In the genomic region with DNA sequence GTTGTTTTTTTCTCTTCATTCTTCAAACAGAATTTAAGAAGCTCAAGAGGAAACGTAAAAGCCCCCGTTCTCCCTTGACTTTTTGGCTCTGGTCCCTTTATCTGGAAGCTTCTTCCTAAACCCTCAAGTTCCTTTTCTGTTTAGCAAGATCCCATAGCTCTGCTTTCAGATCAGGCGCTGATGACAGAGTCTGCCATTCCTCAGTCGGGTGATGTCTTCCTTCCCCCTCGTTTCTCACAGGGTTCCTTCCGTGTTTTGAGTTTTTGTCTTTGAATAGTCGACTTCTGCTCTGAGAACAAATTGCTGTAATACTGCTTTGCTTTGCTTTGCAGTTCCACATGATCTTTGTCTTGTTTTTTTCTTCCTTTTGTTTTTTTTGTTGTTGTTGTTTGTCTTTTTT, we compare ENCODE assay signal across 13 mouse cellular contexts. TPM values are rescaled to one million over a fixed set of nuclear protein-coding genes. Genes with fewer than 3 reads are reported as not detected.
DNase-seq lines count a peak whose midpoint lies in the region; ATAC-seq lines count a peak whose summit lies in the region.
"Had no signal": no experiment of that assay in that cellular context is flagged by ENCODE, and none has a peak within 500 bp of the region (broad histone marks: within the 10 kb centered on the region; RNA-seq: fewer than 3 reads in every experiment).

No protein-coding gene starts in this region.

- peak overlapping the region; percentile 46; the same call in 1 of the 2 replicates for H3K27ac ChIP-seq in heart, embryonic 15.5 days
- peak overlapping the region; percentile 37; the same call in 1 of the 2 replicates for H3K27ac ChIP-seq in liver, embryonic 16.5 days (ENCODE audit: low read length)
- H3K27ac ChIP-seq in liver, embryonic 11.5 days (ENCODE audit: low read depth, low read length), result no peak overlapping the region
- H3K27ac ChIP-seq in brown adipose tissue, adult 24 weeks (replicated peaks; ENCODE audit: low read depth, low read length), result peak overlapping the region; percentile 87
- H3K27ac ChIP-seq: embryonic facial prominence, embryonic 12.5 days; forebrain, embryonic 12.5 days; lung, embryonic 15.5 days had no signal

- no peaks in the 10 kb centered on the region for H3K4me1 ChIP-seq in heart, embryonic 15.5 days (replicated peaks)
- H3K4me1 ChIP-seq in liver, embryonic 16.5 days (ENCODE audit: control insufficient read depth, low read depth, low read length), result no peaks in the 10 kb centered on the region
- no peaks in the 10 kb centered on the region for H3K4me1 ChIP-seq in liver, embryonic 11.5 days (replicated peaks; ENCODE audit: control insufficient read depth, insufficient read depth, low read length)
- H3K4me1 ChIP-seq in brown adipose tissue, adult 24 weeks (ENCODE audit: control insufficient read depth, insufficient read depth, insufficient read length, low read length), result 0 out of 2 replicates have a peak, but pooled peaks cover 2% of the 10 kb centered on the region
- H3K4me1 ChIP-seq: embryonic facial prominence, embryonic 12.5 days; forebrain, embryonic 12.5 days had no signal

- DNase-seq in heart, postnatal 25 days (ENCODE audit: low spot score), result no peak
- no peak for DNase-seq in liver, embryonic 11.5 days (ENCODE audit: low spot score)
- peak; percentile 33 for DNase-seq in kidney, postnatal 14 days
- DNase-seq in cerebellum, adult 9-10 months, result no peak
- DNase-seq: adrenal gland, postnatal 25 days; cerebellum, adult 18-20 months had no signal

- H3K27me3 ChIP-seq in heart, embryonic 15.5 days, result no peaks in the 10 kb centered on the region
- no peaks in the 10 kb centered on the region for H3K27me3 ChIP-seq in liver, embryonic 16.5 days (ENCODE audit: control insufficient read depth, insufficient read depth, low read depth, low read length)
- H3K27me3 ChIP-seq in liver, embryonic 11.5 days (replicated peaks; ENCODE audit: control insufficient read depth, insufficient read depth, low read length), result no peaks in the 10 kb centered on the region
- H3K27me3 ChIP-seq: embryonic facial prominence, embryonic 12.5 days; forebrain, embryonic 12.5 days; lung, embryonic 15.5 days had no signal

- 40% methylated on average over 7 of the region's 7 CpGs for WGBS in heart, embryonic 15.5 days
- WGBS in liver, embryonic 16.5 days (ENCODE audit: insufficient replicate concordance), result 19% methylated on average over 7 of the region's 7 CpGs
- 36% methylated on average over 7 of the region's 7 CpGs for WGBS in liver, embryonic 11.5 days

- H3K9me3 ChIP-seq in heart, embryonic 15.5 days (replicated peaks), result no peaks in the 10 kb centered on the region
- H3K9me3 ChIP-seq in liver, embryonic 16.5 days (replicated peaks; ENCODE audit: control insufficient read depth, low read length), result no peaks in the 10 kb centered on the region
- no peaks in the 10 kb centered on the region for H3K9me3 ChIP-seq in liver, embryonic 11.5 days (ENCODE audit: control insufficient read depth, low read length)
- H3K9me3 ChIP-seq: embryonic facial prominence, embryonic 12.5 days; forebrain, embryonic 12.5 days; lung, embryonic 15.5 days had no signal

- no peak for ATAC-seq in heart, embryonic 15.5 days (replicated peaks; ENCODE audit: insufficient number of reproducible peaks, insufficient read depth, low FRiP score, low read depth)
- no peak for ATAC-seq in liver, embryonic 16.5 days (ENCODE audit: low read depth)
- no peak for ATAC-seq in liver, embryonic 11.5 days (replicated peaks; ENCODE audit: low FRiP score)
- ATAC-seq in inflammation-experienced regulatory T-cells, adult 6 months, result no peak

- no peaks in the 10 kb centered on the region for H3K36me3 ChIP-seq in heart, embryonic 15.5 days
- H3K36me3 ChIP-seq in liver, embryonic 16.5 days (ENCODE audit: control insufficient read depth, insufficient read depth), result no peaks in the 10 kb centered on the region
- no peaks in the 10 kb centered on the region for H3K36me3 ChIP-seq in liver, embryonic 11.5 days (ENCODE audit: control insufficient read depth, insufficient read depth, low read length)
- H3K36me3 ChIP-seq: embryonic facial prominence, embryonic 12.5 days; forebrain, embryonic 12.5 days; lung, embryonic 15.5 days had no signal

- H3K4me2 ChIP-seq in heart, embryonic 15.5 days, result no peak overlapping the region
- no peak overlapping the region for H3K4me2 ChIP-seq in liver, embryonic 16.5 days (ENCODE audit: low read depth, low read length)
- H3K4me2 ChIP-seq in liver, embryonic 11.5 days, result no peak overlapping the region
- H3K4me2 ChIP-seq: embryonic facial prominence, embryonic 12.5 days; forebrain, embryonic 12.5 days; lung, embryonic 15.5 days had no signal

- intact Hi-C loops in heart, postnatal 25 days (cut with DNase I), result loop anchor here (2.0 kb wide), 1 partner anchor 16 kb away; no protein-coding TSS in a partner anchor

- H3K4me3 ChIP-seq in heart, embryonic 15.5 days, result no peak overlapping the region
- H3K4me3 ChIP-seq in liver, embryonic 16.5 days (ENCODE audit: low read depth, low read length), result no peak overlapping the region
- H3K4me3 ChIP-seq in liver, embryonic 11.5 days (ENCODE audit: low read depth, low read length), result no peak overlapping the region
- no peak overlapping the region for H3K4me3 ChIP-seq in brown adipose tissue, adult 24 weeks (ENCODE audit: insufficient read depth, low read depth, low read length)
- H3K4me3 ChIP-seq: embryonic facial prominence, embryonic 12.5 days; forebrain, embryonic 12.5 days; lung, embryonic 15.5 days had no signal

- no peak overlapping the region for H3K9ac ChIP-seq in heart, embryonic 15.5 days
- H3K9ac ChIP-seq in liver, embryonic 16.5 days (ENCODE audit: low read depth, low read length), result no peak overlapping the region
- H3K9ac ChIP-seq in liver, embryonic 11.5 days (ENCODE audit: low read depth, low read length), result no peak overlapping the region
- H3K9ac ChIP-seq: embryonic facial prominence, embryonic 12.5 days; forebrain, embryonic 12.5 days; lung, embryonic 15.5 days had no signal

RNA-seq across cellular contexts. Expression of a gene that starts 18.4 kb away (rescaled TPM):
- 8.9 and 12.8 TPM in 2 replicates for polyA plus RNA-seq in heart, embryonic 15.5 days (2015; fragmentation: Nextera tagmentation; extraction: Ambion mirVana)
- 10 to 100 TPM; 29.9 to 30.3 TPM for total RNA-seq in heart, postnatal 25 days (2021)
- 4.7 and 5.9 TPM in 2 replicates for polyA plus RNA-seq in liver, embryonic 16.5 days (2015; fragmentation: Nextera tagmentation; extraction: Ambion mirVana)
- 3.0 and 3.8 TPM in 2 replicates for polyA plus RNA-seq in liver, embryonic 11.5 days (2014; fragmentation: Nextera tagmentation; extraction: Ambion mirVana)
- polyA plus RNA-seq in brown adipose tissue, adult 24 weeks (2012; ENCODE audit: insufficient read depth, insufficient read length, missing spikeins), result 6.2 and 8.2 TPM in 2 replicates
- polyA plus RNA-seq in inflammation-experienced regulatory T-cells, adult 6 months (2017; shearing (Covaris generic)), result 10 to 100 TPM; 46.8 to 61.9 (median 50.3) TPM

RNA-seq across cellular contexts. Expression of a gene that starts 18.6 kb away (rescaled TPM):
- 9.6 TPM in 2 replicates for polyA plus RNA-seq in heart, embryonic 15.5 days (2015; fragmentation: Nextera tagmentation; extraction: Ambion mirVana)
- 1 to 10 TPM; 6.3 to 8.9 TPM for total RNA-seq in heart, postnatal 25 days (2021)
- polyA plus RNA-seq in liver, embryonic 16.5 days (2015; fragmentation: Nextera tagmentation; extraction: Ambion mirVana), result 1.3 and 1.6 TPM in 2 replicates
- 4.9 and 5.0 TPM in 2 replicates for polyA plus RNA-seq in liver, embryonic 11.5 days (2014; fragmentation: Nextera tagmentation; extraction: Ambion mirVana)
- polyA plus RNA-seq in brown adipose tissue, adult 24 weeks (2012; ENCODE audit: insufficient read depth, insufficient read length, missing spikeins), result 1.8 and 2.0 TPM in 2 replicates
- polyA plus RNA-seq in inflammation-experienced regulatory T-cells, adult 6 months (2017; shearing (Covaris generic)), result 1 to 10 TPM; 5.8 to 9.4 (median 9.1) TPM

RNA-seq across cellular contexts. Expression of a gene that starts 42.3 kb away (rescaled TPM):
- 41.3 and 55.2 TPM in 2 replicates for polyA plus RNA-seq in heart, embryonic 15.5 days (2015; fragmentation: Nextera tagmentation; extraction: Ambion mirVana)
- total RNA-seq in heart, postnatal 25 days (2021), result 1 to 10 TPM; 7.0 to 7.3 TPM
- polyA plus RNA-seq in liver, embryonic 16.5 days (2015; fragmentation: Nextera tagmentation; extraction: Ambion mirVana), result 28.6 and 28.8 TPM in 2 replicates
- polyA plus RNA-seq in liver, embryonic 11.5 days (2014; fragmentation: Nextera tagmentation; extraction: Ambion mirVana), result 103 and 114 TPM in 2 replicates
- 1.1 and 1.4 TPM in 2 replicates for polyA plus RNA-seq in brown adipose tissue, adult 24 weeks (2012; ENCODE audit: insufficient read depth, insufficient read length, missing spikeins)
- 10 to 100 TPM; 34.5 to 39.7 (median 38.7) TPM for polyA plus RNA-seq in inflammation-experienced regulatory T-cells, adult 6 months (2017; shearing (Covaris generic))

Comparison
In these comparisons a context has a peak if more than half of its experiments do, and no peak if none do; other contexts are left out.
1. RNA of a gene that starts 42.3 kb away (polyA plus RNA-seq): 103 to 114 TPM in liver, embryonic 11.5 days, 41.3 to 55.2 TPM in heart, embryonic 15.5 days, 34.5 to 39.7 TPM in inflammation-experienced regulatory T-cells, adult 6 months and 28.6 to 28.8 TPM in liver, embryonic 16.5 days; 1.1 to 1.4 TPM in brown adipose tissue, adult 24 weeks; every median in the first group is over 10 times any median in the second.